Mouse (Mus musculus) urinary bladder, postnatal 14 days (tissue): Measurements from ENCODE around the gene Scai.

ENCODE experiments used
- DNase-seq: peaks from one replicate; pipeline ENCODE4 v3.0.0; 2021; ENCODE audit warnings: low spot score

Gene Scai

GRCm38 (mm10) chr2:39190561-39191056, at the start of gene Scai:
TSS of gene Scai (minus strand) at chr2:39190734.
- peak; percentile 98 for DNase-seq

GRCm38 (mm10) chr2:39226731-39227130, 36.2 kb upstream of the Scai start:
- DNase-seq = no peak

DNA sequence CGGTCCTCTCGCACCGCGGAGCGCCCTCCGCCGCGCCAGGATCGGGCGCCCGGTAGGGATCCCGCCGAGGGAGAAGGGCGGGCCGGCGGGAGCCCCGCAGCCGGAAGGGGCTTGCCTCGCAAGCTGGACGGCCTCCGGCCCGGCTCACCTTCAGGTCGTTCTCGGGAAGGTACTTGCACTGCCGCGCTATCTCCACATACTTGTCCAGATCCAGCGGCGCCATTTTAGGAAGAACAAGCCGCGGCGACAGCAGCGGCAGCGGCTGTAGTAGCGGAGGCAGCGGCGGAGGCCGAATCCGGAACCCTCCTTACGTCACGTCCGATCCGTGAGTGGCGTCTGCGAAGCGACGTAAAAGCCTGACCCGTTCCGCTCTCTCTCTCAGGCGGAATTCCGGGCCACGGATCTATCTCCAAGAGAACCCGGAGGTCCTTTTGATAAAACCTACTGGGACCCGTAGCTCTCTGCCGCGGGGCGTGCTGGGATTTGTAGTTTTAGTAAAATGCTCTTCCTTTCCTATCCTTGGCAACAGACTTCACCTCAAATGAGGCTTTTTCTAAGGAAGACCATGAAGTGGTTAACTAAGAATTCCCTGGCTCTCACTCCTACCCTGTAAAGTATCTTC, 35.6 kb upstream of the Scai start, which contains the start of gene Ppp6c:
Ppp6c (minus strand) TSS at position 433 of the 622 bp plus-strand sequence.
- DNase-seq = peak; percentile 93

- DNase-seq = peak; percentile 40
These were observed 34.9 kb upstream of the Scai start for GRCm38 (mm10) chr2:39225331-39226018.

- no peak for DNase-seq
These were observed 34.1 kb upstream of the Scai start for GRCm38 (mm10) chr2:39224621-39225020.

GRCm38 (mm10) chr2:39220010-39220409, 29.5 kb upstream of the Scai start:
- DNase-seq = no peak

- DNase-seq = no peak
These were observed 28.5 kb upstream of the Scai start for GRCm38 (mm10) chr2:39219034-39219433.

DNA sequence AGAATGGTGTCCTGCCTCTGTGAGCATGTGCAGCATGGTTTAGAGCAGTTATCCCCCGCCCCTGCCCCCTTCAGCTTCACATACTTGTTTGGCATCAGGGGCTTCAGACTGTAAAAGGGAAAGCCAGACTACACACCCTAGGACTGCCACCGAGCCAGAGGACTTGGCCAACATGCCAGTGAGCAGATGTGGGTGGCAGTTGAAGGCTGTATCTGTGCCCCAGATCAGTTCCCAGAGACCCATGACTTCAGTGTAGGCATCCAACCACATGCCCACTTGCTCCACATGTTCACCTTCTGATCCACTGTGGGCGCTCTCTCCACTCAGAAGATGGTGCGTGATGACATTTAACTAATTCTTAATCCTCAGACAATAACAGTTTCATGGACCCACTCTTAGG, 26.6 kb upstream of the Scai start:
- no peak for DNase-seq

GRCm38 (mm10) chr2:39210738-39211137, 20.2 kb upstream of the Scai start:
- DNase-seq = no peak

GRCm38 (mm10) chr2:39203359-39203758, 12.8 kb upstream of the Scai start:
- DNase-seq = no peak

- DNase-seq = no peak
These were observed 4.3 kb upstream of the Scai start for GRCm38 (mm10) chr2:39194809-39195208.

GRCm38 (mm10) chr2:39189961-39190560, 473 bp downstream of the Scai start:
- peak; percentile 41 for DNase-seq

GRCm38 (mm10) chr2:39185942-39186341, 4.6 kb downstream of the Scai start:
- no peak for DNase-seq

DNA sequence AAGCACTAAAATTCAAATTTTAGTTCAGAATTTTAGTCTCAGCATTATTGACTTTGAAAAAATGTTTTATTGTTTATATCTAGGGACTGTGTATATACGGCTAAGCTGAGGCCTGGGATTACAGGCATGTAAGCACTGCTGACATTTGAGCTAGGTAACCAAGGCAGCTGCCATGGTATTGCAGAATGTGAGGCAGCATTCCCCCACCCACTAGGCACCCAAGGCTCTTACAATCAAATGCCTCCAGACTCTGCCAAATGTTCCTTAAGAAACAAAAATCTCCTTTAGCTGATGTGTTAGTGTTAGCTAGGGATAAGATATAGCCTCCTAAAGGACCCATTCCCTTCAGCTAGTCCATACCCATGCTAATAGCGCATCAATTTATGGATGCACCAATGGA, 6.9 kb downstream of the Scai start:
- DNase-seq = no peak

DNA sequence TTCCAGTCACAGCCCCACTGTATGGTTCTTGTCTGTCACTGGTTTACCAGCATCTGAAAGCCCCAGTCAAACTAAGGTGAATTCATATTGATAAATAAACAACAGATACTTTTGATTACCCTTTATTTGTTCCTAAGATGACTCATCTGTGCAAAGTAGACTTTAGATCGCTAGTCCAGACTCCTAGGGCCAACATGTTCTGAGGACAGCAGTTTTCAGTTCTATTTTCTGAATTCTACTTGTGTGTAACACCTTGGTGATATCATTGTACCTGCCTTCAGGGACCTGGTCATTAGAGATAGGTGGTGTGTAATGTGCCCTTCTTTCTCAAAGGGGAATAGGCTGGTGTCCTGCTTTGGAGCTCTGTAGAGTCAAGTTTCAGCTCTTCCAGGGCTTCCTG, 29.5 kb downstream of the Scai start:
- DNase-seq = no peak

GRCm38 (mm10) chr2:39157916-39158315, 32.6 kb downstream of the Scai start:
- no peak for DNase-seq

DNA sequence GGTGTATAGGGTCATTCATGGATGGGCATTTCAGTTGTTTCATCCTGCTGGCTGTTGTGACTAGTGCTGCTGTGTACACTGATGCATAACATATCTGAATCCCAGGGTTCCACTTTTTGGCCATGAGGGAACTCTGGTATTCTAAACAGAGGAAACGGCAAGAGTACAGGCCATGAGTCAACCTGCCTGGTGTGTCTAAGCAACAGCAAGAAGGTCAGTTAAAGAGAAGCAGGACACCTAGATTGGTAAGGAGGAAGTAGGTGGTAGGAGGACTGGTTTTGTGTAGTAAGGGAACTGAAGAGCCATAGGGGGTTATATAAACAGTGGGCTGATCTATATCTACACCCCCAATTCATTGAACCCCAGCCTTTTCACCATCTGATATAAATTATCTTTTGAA, 33.7 kb downstream of the Scai start:
- DNase-seq = no peak

- no peak for DNase-seq
These were observed 39.6 kb downstream of the Scai start for GRCm38 (mm10) chr2:39150943-39151342.

DNA sequence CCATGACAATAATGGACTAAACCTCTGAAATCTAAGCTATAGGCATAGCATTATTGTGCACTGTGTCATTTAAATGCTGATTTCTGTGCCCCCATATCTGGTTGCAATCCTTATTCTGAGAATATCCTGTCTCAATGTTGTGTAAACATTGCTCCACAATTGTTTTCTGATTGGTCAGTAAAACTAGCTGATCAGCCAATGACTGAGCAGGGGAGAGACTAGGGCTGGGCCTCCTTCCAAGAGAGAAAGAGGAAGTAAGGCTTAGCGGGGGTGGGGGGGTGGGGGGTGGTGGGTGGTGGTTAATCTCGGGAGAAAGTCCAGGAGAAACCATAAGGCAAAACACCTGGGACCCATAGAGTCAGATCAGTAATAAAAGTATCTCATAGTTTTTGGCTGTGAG, 42.5 kb downstream of the Scai start:
- DNase-seq = no peak

DNA sequence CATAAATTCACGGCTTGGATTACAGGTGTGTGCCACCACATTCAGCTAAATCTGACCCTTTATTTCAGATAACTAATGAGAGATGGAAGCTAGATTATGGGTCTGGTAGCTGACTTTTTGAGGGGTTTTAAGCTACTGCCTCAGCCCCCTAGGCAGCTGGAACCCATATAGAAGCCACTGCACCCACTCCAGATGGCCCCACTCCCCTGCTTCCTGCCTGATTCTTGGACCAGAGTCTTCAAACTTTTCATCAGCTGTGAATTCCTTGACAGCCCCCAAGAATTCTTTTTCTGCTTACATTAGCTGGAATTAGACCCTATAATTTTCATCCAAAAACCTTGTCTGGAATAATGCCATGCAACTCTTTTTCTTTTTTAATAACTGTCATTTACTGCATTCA, 44.1 kb downstream of the Scai start:
- DNase-seq = no peak

GRCm38 (mm10) chr2:39142357-39142948, 48.1 kb downstream of the Scai start:
- DNase-seq = no peak

DNA sequence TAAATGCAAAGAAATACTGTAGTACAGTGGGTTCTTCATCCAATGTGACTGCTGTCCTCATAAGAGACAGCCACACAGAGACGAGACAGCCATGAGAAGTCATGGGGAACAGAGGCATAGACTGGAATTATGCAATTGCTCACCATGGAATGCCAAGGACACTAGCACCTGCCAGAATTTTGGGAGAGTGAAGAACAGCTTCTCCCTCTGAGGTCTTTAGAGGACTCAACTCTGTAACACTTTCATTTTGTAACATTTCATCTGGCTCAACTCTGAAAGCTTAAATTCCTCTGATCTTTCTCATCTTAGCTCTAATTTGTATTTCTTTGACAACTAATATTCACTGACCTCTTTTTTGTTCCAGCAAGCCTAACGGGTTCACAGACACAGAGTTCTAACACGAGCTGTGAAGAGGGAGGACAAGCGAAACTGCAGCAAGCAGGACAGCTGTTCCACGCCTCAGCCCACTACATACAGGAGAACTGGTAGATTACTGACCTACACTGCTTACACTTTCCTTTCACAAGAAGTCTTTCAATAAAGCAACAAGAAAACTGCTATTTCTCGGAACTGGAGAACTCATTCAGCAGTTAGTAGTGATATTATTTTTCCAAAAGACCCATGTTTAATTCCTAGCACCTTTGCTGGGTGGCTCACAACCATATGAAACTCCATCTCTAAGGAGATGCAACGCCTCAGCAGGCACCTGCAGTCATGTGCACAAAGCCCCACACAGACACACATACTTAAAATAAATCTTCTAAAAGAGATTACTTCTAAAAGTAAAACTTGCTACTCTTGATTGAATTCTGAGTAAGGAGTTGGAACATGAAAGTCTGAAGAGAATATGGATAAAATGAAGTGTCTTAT, 49.7 kb downstream of the Scai start:
- peak; percentile 20 for DNase-seq
